Mouse (Mus musculus) induced T-regulatory cell, adult 2 months (primary cell): ENCODE data around the gene Vwa2.

ENCODE experiments used
- DNase-seq: peaks from one replicate; pipeline ENCODE4 v3.0.0-alpha.2; 2012; ENCODE audit warnings: low read depth

Gene Vwa2

DNA sequence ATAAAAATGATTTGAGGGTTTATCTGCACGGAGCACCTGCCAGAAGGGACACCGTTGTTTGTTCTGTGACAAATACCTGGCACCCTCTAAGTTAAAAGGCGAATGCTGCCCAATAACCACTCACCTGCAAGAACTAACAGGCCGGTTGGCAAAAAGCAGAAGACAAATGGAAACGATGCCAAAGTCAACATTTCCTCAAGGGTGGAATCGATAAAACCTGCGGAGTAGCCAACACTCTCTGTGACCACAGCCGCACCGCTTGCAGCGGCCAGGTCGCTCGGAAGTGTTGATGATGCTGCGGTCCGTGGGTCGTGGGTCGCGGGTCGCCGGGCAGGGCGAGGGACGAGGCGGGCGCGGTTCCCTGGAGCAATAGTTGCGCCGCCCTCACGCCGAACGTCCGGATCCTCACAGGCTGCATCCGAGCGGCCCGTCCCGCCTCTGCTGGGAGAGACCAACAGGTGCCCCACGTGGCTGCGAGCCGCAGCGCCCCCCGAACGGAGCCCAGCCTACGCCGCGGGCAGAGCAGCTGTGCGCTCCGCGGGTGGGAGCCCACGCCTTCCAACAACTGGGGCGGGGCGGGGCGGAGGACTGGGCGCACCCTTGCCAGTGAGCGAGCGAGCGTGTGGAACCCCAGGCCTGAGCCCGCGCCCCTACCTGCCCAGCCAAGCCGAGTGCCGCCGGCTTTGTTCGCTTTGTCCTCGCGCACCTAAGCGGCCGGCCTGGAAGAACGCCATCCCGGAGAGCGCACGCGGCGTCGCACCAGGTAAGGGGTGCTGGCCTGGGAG, at the start of gene Vwa2:
TSS of gene Vwa2 (plus strand) at position 434 of the 785 bp plus-strand sequence.
- no peak for DNase-seq

DNA sequence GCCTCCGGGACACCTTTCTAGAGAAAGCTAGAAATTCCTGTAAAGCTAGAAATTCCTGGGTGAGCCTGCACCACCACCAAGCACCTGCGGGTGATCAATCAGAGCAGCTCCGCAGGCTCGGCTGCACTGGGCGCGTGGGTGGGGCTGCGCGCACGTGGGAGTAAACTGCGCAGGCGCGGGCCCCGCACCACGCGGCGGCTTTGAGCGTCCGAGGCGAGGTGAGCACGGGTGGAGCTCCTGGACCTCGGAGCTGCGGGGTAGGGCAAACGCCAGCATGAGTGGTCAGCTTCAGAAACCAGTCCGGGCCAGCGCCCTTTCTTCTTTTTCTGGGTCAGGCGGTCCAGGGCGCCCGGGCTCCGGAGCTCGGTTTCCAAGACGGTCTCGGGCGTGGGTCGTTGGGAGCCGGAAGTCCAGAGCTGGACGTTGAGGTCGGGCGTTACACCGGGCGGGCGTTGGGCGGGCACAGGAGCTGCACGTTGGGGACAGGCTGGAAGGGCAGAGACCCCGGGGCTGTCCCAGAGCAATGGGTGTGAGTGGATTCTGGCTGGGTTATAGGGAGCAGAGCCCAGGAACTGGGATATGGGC, 47.9 kb upstream of the Vwa2 start, which contains the start of gene Tdrd1:
TSS of gene Tdrd1 (plus strand) at position 163 of the 585 bp plus-strand sequence.
- no peak for DNase-seq

DNA sequence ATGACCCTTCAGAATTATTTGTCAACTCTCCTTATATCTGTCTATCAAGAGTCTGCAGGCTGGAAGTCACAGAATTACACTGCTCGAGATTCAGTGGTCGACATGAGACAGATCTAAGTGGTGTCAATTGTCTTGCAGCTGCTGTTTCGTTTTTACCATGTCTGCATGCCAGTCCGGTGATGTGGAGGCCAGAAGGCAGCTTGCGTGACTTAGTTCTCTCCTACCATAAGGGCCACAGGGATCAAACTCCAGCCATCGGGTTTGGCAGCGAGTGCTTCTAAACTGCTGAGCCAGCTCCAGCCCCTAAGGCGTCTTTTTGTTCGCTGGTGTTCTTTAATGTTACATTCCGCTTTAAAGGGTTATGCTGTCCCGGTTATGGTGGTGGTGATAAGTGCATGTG, 45.7 kb upstream of the Vwa2 start:
- no peak for DNase-seq

DNA sequence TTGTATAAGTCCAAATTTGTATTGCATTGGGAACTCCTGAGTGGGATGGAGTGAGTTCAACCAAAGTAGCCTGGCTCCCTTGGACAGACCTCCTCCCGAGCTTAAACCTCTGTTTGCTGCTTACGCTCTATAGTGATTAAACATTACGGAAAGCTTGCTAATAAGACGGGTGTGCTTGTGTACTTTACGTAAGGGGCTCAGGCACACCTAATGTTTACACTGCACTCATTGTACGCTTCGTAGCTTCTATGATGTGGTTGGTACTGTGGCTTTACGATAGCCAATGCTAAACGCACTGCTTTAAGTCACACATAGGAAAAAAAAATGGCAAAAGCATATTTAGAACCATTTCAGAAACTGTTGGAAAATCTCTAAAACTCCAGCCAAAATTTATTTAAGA, 44.8 kb upstream of the Vwa2 start:
- no peak for DNase-seq

DNA sequence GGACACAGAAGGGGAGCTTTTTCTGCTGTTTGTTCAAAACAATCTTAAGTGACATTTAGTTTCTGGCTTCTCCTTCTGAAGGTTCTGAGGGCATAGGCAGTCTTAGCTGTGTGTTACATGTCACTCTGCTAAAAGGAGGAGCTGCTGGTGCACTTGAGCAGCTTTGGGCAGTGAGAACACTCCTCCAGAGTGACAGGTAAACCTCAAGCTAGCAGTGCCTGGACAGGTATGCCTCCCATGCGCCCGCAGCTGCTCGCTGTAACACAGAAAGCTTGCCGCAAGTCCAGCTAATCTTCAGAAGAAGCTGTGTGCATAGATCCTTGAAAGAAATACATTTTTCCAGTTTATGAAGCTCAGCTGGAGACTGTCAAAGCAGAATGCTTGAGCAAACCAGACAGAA, 43.9 kb upstream of the Vwa2 start:
- no peak for DNase-seq

DNA sequence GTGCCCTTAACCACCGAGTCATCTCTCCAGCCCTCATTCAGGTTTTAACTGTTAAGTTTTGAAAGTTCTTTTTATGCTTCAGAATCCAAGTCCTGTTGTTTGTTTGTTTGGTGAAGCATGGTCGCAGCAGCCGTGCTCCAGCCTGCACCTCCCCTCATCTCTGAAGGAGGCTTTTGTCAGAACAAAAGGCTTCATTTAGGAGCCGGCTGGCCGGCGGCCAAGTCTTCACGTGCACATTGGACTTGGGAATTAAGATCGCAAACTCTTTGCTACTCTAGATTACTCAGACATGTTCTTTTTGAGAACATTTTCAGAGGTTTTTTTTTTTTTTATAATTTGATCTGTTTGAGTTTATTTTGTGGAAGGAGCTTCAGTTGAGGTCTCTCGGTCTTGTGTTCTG, 38.7 kb upstream of the Vwa2 start:
- no peak for DNase-seq

DNA sequence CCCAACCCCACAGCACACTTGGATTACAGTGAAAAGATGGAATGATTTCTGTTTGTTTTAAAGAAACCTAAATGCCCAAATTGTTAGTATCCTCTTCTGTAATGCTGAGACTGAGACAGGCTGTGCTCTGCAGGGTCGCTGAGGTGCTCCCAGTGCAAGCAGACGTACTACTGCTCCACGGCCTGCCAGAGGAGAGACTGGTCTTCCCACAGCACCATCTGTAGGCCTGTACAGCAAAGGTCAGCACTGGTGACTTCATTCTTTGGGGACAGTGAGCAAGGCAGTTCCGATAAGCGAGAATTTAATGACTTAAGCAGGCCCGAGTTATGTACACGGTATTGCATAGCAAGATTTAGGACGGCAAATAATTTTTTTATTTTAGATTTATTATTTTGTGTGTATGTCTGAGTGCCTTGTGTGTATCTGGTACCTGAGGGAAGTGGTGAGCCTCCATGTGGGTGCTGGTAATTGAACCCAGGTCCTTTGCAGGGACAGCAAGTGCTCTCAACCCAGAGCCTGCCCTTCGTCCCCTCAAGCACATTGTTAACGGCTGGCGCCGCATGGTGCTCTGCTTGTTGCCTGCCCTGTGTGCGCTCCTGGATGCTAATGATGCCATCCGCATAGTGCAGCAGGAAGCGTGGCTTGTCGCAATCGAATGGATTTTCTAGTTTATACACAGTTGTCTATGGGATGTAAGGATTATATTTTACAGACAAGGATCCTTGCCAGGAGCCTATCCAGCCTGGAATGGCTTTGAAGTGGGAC, 34.9 kb upstream of the Vwa2 start:
- DNase-seq: no peak

DNA sequence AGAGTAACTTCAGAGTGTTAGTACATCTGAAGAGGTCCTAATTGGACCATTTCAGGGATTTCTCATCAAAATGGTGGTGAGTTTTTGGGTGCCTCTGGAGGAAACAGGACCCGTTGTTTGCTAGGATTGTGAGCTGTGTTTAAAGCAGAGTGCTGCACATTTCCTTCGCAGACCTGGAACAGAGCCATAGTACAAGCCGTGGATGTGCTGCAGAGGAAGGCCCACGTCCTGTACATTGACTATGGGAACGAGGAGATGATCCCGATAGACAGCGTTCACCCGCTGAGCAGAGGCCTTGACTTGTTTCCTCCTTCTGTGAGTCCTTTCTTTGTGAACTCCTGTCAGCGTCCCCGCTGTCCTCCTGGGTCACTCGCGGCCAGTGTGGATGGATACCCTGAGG, 31.1 kb upstream of the Vwa2 start:
- no peak for DNase-seq

DNA sequence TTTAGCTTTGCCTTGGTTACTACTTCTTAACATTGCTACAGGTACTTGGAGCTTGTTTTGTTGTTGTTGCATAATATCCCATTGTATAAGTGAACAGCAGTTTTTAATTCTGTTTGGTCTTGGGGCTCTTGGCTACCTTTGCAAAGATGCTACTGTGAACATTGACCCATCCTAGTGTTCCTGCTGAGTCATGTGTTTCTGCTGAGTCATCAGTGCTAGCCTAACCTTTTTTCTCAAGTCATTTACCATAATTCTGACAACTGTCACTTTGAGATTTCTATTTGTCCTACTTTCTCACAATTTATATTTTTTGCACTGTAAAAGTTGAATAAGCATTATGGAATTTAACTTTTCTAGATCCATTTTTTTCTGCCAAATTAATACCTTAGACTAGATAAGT, 21.5 kb upstream of the Vwa2 start:
- DNase-seq: no peak

DNA sequence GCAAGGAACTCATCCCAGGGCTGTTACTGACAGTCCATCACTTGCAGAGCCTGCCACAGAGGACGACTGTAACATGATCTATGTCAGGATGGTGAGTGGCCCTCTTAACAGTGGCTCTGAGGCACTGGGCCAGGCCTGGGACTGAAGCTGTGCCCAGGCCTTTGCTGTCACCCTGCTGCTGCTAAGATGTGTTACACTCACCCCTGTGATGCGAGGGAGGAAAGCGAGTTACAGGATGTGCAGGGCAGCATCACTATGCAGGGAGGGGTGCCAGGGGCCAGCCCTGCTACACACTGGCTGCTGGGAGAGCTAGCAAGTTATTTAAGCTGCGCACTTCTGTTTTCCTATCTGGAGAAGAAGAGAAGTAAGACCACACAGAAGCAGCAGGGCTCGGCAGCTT, 17.6 kb upstream of the Vwa2 start:
- no peak for DNase-seq

DNA sequence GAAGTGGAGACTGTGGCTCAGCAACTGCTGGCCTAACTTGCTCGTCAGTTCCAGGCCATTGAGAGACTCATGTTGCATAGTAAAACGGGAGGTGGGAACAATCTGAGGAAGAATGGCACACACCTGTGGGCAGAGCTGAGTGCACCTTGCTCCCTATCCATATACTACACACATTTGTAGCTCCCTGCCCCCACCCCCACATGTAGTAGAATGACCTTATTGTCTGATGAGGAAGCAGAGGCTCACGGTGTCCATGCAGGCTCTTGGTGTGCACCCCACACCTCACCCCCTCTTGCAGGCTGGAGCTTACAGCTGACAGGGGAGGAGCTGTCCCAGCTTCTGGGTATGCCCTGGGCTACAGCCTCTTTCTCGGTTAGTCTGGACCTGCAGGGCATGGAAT, 6.3 kb upstream of the Vwa2 start:
- no peak for DNase-seq

DNA sequence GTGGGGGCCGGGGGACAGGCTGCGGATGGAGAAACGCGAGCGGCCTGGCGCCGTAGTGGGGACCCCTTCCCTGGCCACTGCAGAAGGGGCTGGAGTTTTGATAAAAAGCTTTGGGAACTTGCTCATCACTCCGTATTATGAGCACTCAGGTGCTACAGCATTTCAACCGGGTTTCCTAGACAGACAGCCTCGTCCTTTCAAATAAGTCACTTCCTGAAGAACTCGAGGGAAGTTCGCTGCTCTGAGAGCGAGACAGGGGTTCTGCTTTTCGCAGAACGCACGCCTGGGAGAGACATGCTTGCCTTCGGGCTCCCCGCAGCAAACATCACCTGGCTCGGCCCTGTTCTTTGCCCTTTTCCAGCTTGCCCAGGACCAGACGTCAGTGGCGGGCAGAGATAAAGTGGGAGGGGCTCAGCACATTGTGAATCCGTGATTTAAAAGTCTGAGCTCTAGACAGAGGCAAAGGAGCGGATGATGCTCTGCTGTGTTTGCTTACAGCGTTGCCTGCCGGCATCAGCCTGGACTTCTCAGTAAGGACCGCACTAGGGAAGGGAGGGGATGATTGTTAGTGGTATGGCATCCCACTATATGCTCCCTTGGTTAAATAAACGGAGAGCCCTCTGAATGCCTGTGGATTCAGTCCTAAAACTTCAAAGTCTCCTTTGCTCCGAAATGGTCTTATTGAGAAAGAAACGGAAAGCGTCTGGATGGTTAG, 709 bp downstream of the Vwa2 start:
- no peak for DNase-seq

DNA sequence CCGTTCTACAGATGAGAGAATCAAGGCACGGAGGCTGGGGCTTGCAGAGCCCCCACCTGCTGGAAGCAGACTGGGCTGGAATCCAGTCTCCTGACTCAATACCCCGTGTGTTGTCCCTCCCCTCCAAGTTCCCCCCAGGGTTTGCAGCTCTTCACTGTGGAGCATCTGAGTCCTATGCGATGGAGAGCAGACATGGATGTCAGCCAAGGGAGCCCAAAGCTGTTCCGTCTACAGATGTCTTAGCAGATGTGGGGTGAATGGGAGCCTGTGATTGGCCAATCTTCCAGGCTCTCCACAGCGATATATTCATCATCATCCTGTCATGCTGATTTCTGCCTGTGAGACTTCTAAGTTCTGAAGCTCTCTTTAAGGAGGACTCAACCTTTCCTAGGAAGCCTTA, 3.3 kb downstream of the Vwa2 start:
- no peak for DNase-seq

DNA sequence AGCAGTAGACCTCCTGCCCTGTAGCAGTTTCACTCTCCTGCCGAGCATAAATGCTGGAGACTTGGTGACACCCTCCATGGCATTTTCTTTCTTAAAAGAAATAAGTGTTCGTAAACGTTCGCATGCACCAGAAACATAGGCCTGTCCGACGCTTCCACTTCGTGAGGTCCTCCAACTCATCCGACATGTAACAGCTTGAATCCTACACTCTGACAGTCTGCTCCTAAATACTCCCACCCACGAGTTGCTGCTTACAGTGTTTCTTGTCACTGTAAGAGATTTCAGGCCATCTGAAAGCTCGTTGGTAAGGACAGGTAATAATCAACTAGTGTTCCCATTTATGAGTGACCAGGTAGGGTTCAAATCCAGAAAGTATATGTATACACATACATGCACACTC, 13.8 kb downstream of the Vwa2 start:
- no peak for DNase-seq

DNA sequence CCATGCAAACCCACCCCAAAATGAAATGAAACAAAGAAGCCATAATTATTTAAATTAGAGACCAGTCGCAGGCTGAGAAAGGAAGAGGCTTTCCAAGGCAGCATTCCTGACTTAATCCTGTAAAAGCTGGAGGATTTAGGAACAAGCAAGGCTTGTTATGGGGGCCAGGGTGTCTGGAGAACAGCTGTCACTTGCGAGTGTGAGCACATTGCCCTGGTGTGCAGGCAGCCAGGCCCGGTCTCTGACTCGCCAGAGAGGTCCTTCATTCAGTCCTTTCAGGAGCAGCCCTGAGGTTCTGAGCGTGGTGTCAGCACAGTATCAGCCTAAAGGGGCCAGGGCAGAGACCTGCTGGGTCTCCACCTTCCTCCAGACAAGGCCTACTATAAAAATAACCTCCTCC, 14.6 kb downstream of the Vwa2 start:
- DNase-seq: no peak

DNA sequence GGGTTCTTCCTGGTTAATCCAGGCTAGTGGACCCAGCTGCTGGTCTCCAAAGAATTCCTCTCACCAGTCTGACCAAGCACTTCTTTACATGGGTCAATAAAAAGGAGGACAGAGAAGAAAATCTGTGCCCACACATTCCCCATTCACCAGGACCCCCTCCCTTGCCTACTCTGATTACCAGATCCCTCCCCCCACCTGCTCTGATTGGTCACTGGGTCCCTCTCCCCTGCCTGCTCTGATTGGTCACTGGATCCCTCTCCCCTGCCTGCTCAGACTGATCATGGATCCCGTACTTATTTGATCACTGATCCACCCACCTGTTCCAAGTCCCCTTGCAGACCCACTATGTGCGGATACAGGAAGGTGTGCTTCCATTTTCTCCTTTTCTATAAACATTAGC, 17.4 kb downstream of the Vwa2 start:
- no peak for DNase-seq

DNA sequence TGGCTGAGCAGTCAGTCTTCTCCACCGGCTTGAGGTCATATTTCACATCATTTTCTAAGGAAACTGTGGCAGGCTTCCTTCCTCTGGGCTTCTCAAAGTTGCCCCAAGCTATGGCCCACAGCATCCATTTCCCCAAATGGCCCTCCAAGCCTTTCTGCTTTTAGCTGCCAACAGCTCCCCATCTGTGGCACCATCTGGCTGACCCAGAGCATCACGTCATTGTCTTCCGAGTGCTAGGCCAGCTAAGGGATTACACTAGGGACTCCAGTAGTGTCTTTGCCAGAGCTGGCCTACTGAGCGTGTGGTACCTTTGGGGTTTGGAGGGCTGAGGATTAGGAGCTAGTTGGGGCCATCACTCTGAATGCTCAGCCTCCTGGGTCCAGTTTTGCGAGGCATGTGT, 18.5 kb downstream of the Vwa2 start:
- DNase-seq: no peak

DNA sequence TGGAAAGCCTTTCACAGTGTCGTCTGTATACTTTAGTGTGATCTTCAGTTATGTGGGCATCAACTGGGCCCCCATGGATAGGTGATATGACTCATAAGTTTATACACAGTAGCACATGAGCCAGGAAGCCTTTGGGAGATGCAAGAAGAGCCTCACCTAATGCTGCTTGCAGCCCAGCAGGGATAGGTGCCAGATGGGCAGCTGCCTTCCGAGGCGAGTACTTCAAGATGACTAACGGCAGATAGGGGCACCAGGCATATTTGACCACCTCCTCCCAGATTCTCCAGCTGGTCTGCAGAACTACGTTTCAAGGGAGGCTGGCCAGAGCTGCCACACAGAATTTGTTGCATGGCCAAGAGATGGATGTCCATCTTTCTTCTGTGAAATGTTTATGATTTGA, 19.3 kb downstream of the Vwa2 start:
- no peak for DNase-seq

DNA sequence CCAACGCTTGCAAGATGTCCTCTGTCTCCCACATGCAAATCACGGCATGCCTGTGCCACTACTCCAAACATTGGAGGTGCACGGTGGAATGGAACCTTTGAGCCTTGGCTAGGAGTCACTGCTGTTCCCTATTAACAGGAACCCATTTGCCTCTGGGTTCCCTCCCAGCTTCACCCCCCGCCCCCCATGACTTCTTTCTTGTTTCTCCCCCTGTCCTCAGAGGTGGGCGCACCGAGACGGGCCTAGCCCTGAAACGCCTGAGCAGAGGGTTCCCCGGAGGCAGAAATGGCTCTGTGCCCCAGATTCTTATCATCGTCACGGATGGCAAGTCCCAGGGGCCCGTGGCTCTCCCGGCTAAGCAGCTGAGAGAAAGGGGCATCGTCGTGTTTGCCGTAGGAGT, 23.6 kb downstream of the Vwa2 start:
- DNase-seq: no peak

DNA sequence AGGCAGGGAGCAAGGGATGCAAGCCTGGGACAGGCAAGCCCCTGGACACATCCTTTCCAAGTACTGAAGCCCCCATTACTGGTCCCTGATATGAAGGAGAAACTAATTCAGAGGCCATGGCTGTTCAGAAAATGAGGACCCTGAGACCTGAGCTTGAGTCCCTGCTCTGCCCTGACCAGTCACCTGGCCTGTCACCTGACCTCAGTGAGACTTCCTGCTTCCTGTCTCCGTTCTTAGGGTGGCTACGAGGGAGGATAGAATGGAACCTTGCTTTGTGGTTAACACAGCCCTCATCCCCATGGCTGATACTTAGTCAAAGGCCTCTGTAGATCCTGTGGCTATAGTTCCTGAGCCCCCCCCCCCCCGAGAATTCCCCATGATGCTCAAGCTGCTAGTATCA, 30.0 kb downstream of the Vwa2 start:
- DNase-seq: no peak

DNA sequence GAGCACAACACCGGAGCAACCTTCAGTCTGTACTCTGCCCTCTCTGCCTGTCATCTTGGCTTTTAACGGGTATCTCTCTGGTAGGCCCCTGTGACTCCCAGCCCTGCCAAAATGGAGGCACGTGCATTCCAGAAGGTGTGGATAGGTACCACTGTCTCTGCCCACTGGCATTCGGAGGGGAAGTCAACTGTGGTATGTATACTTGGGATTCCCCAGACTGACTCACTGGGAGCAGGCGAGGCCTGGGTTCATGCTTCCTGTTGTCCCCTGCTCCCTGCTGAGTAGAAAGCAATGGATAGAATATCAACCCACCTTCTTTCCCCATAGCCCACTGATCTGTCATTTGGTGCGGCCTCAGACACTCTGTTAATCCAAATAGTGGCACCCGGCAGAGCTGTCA, 31.3 kb downstream of the Vwa2 start:
- DNase-seq: no peak

DNA sequence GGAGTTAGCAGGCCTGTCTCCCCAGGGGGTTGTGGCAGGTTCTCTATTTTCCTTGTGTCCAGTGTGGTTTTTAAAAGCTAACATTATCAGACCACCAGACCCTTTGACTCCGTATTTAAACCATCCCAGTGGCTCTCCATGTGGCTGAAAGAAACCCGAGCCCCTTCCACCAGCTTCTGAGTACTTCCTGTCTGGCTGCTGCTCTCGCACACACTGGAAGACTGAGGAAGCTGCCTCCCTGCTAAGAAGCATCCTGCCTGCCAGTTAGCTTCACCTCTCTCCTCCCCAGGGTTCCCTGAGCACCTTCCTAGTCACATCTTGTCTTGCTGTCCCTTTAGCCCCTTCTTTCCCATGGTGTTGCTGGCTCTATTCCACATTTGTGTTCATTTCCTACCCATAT, 33.8 kb downstream of the Vwa2 start:
- no peak for DNase-seq
